Mouse (Mus musculus) cerebellum, adult 8-10 months (tissue): Measurements from ENCODE around the gene Cirbp.
A peak's percentile ranks its signal among the peaks of the same experiment; 100 is the strongest.

ENCODE experiments used
- DNase-seq: peaks from one replicate; pipeline ENCODE4 v3.0.0; 2022

Gene Cirbp

DNA sequence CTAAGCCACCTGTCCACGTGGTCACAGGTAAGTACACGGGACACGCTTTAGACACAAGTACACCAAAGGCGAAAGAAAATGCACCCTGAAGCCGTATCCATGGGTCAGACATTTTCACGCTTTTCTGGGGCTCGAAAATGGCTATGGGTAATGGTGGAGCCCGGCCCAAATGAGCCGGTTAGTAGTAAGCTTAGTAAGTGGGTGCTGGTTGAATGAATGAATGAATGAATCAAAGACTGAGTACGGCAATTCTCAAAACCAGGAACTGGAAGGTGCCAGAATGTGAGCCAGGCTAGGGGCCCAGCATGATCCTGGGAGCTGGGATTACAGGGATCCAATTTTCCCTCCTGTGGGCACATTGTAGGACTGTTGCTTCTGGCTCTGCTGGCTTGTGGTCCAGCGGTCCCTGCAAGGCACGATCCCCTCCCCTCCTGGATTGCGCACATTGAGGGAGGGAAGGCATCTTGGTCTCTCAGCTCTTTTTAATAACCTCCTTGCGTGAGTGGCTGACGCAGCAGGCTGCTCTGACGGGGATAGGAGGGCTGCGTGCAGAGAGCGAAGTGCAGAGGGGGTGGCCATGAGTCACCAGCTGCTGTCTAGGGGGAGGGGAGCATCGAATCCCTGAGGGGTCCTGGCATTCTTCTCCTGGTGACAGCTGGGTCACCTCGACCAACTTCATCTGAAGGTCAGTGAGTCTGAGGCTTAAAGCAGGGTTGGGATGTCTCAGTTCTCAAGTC, at the start of gene Cirbp:
TSS of gene Cirbp (plus strand) at position 594 of the 737 bp plus-strand sequence.
- DNase-seq, result peak; percentile 61

DNA sequence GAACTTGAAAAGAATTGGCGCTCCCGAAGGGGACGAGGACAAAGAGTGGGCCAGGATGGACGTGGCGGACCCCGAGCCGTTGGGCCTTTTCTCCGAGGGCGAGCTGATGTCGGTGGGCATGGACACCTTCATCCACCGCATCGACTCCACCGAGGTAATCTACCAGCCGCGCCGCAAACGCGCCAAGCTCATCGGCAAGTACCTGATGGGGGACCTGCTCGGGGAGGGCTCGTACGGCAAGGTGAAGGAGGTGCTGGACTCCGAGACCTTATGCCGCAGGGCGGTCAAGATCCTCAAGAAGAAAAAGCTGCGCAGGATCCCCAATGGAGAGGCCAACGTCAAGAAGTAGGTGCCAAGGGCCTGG, 49.2 kb upstream of the Cirbp start:
- DNase-seq, result peak; percentile 48

DNA sequence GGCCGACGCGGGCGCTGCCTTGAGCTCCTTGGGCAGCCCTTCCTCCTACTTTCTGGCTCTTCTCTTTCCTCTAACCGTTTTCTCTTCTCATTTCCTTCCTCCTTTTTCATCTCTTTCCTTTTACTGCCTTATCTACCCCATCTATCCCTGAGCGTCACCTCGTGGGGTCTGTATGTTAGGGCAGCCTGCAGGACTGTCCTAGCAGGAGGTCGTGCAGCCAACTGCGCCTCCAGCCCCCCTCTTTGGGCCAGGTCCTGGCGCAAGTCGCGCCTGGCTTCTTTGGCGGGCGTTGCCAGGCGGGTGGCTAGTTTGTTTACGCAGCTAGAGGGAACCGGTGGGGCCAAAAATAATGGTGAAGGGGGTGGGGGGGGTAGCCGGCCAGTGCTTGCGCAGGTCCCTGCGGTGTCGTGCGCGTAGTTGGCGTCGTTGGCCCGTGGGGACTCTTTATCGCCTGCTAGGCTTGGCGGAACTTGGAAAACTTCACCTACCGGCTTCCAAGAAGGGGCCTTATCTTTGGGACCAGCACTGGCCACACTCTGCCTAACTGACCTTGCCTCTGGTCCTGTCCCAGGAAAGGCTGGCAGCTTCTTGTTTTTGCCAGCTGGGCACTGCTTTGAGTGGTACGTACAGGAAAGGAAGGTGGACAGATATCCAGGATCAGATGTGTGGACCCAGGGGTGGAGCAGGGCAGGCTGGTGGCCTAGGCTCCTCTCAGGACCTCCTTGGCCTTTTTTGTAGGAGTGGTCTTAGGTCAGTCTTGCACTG, 48.7 kb upstream of the Cirbp start:
- no peak for DNase-seq

DNA sequence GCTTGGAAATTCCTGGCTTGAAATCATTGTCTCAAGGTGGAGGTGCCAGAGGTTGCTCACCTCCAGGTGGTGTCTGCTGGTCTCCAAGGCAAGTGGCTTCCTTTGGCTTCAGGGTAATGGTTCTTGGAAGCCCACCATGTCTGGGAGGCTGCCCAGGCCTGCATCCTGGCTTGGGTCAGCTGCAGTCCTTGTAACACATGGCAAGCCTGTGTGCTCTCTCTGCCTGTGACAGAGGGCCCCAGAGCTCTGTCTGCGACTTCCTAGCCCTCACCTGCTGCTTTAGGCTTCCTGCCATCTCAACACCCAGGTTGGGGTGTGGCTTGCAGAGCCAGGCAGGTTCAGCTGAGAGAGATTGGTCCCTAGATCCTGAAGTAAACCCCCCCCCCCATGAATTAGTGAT, 48.0 kb upstream of the Cirbp start:
- no peak for DNase-seq

DNA sequence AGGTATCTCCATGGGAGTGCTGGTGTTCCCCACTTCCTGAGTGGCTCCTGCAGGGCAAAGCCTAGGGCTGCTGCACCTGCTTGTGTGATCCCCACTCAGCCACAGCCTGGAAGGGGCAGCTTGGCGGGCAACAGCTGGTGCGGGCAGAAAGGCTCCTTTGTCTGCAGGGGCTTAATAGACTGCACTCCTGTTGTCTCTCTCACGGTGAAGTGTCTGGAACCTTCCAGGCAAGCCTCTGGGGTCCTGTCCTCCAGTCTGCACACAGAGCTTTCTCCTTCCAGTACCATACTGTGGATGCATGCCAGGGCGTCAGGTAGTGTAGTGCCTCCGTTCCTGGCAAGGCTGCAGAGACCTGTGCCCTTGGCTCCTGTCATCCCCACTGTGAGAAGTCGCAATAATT, 47.2 kb upstream of the Cirbp start:
- DNase-seq, result no peak

DNA sequence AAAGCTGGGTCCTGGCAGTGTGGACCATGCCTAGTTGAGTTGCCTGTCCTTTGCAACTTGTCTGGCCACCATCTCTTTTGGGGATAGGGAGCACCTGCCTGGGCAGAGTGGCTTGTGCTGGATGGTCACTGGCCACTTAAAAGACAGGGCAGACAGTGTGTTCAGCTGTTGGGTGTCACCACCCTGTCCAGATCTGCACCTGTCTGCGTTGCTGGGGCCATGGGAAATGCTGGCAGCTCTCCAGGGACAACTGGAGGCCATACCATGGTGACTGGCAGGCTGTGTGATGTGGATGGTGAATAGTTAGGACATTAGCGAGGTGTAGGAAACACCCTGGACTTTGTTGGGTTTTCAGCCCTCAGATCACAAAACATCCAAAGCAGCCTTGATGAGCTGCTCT, 45.6 kb upstream of the Cirbp start:
- no peak for DNase-seq

DNA sequence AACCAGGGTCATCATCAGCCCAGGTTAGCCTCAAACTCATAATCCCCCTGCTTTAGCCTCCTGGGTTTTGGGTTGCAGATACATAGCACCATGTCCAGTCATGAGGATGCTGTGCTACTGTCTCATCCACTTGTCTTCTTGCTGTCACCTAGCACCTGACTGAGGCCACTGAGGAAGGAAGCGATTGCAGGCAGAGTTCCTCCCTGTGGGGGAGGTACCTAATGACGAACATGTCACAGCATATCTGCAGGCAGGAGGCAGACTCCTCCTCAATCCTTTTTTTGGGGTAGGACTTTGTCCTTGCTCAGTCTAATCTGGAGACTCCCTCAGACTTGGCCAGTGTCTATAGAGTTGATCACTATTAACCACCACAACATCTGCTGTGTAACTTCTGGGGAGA, 44.1 kb upstream of the Cirbp start:
- no peak for DNase-seq

DNA sequence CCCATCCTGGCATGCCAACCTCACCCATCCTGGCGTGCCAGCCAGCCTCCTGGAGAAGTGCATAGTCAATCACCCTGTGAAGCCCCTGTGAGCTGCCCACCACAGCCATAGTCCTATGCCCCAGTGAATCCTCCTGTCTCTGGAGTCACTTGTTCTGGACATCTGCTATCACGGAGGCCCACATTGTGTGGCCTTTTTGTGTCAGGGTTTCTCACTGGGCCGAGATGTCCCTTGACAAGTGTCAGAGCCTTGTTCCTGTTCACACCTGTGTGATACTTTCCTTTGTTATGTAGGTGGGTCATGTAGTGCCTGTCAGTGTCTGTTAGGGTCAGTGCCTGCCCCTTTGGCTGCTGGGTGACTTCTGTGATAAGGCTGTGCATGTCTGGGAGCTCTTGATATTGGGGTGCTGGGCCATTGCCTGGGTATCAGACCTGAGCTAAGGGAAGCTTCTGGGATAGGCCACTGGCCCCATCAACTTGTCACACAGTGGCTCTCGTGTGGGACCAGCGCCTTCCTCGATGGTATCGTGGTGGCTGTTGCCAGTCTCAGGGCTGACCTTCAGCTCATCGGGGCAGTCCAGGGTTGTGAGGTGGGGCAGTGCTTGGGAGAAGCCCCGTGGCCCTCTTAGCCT, 41.7 kb upstream of the Cirbp start:
- no peak for DNase-seq

DNA sequence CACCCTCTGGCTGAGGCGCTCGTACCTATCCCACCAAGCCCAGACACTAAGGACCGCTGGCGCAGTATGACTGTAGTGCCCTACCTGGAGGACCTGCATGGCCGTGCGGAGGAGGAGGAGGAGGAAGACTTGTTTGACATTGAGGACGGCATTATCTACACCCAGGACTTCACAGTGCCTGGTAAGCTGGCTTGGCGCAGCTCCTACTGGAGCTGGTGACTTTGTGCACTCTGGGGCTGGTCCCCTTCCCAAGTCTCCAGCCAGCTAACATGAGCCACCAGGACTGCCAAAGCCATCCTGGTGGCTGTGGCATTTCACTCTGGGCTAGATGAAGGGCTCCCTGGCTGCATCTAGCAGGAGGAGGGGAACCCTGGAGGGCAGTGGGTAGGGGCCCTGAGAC, 37.9 kb upstream of the Cirbp start:
- DNase-seq, result no peak

DNA sequence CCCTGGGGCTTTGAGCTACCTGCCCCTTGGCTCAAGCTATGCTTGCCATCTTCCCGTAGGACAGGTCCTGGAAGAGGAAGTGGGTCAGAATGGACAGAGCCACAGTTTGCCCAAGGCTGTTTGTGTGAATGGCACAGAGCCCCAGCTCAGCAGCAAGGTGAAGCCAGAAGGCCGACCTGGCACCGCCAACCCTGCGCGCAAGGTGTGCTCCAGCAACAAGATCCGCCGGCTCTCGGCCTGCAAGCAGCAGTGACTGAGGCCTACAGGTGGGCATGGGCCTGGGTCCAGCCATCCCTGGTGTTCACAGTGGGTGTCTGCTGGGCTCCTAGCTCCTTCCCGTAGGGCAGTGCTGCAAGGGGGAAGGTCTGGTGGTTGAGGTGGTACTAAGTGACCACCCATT, 35.9 kb upstream of the Cirbp start:
- DNase-seq, result peak; percentile 70

DNA sequence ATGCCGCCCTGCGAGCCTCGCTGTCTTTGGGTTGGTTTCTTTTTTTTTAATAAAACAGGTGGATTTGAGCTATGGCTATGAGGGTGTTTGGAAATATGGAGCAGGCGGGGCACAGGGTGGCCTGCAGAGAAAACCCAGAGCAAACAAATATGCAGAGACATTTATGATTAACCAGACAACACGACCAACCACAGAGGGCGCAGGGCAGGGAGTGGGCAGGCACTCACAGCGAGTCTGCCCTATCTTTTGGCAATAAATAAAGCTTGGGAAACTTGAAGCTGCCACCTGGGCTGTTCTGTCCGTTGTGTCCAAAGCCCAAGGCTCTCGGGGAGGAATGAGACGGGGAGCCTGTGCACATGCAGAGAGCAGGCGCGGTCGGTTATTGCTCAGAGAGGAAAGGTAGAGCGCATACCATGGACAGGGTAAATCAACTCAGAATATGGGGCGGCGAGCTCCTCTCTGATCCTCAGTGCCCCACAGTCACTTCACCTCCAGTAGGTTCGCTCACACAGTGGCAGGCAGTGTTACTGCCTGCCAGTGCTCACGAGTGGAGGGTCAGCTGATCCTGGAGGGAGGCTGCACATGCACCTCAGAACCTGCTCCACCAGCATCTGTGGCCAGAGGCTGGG, 35.3 kb upstream of the Cirbp start:
- no peak for DNase-seq

DNA sequence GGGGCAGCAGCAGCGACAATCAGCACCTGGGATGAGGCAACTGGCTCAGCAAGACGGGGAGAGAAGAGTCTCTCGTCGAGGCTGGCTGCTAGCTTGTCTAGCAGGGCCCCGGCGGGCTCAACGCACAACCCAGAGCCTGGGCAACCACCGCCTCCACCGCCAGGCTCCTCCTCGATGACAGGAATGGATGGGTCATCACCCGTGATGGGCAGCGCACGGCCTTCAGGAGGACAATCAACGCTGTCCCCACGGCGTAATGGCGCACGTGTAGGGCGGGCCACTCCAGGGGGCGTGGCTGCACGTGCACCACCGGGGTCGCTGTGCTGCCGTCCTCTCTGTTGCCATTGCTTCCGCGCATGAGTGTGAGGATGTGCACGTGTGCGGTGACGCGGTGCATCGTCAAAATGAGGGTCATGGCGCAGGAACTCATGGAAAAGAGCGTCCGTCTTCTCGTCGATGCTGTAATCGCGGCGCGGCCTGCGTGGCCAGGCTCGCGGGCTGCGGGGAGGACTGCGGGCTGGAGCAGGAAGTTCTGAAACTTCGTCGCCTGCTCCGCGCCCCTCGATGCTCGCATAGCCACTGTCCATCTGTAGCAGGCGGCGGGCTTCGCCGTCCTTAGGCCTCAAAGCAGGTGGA, 34.4 kb upstream of the Cirbp start:
- no peak for DNase-seq

DNA sequence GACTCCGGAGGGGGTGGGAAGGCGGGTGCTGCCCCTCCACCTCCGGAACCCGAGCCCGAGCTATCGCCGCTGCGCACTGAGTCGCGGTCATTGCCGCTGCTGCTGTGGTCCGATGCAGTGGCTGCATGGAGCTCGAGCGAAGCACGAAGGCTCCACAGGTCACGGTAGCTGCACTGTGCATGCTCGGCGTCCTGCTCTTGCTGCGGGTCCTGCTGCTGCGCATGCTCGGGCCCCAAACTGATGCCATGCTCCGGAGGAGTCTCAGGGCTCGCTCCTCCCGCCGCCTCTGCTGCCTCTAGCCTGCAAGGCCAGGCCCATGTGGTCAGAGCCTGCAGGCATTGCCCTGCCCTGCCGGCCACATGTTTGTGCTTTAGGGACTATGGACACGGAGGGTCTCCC, 33.8 kb upstream of the Cirbp start:
- DNase-seq, result no peak

DNA sequence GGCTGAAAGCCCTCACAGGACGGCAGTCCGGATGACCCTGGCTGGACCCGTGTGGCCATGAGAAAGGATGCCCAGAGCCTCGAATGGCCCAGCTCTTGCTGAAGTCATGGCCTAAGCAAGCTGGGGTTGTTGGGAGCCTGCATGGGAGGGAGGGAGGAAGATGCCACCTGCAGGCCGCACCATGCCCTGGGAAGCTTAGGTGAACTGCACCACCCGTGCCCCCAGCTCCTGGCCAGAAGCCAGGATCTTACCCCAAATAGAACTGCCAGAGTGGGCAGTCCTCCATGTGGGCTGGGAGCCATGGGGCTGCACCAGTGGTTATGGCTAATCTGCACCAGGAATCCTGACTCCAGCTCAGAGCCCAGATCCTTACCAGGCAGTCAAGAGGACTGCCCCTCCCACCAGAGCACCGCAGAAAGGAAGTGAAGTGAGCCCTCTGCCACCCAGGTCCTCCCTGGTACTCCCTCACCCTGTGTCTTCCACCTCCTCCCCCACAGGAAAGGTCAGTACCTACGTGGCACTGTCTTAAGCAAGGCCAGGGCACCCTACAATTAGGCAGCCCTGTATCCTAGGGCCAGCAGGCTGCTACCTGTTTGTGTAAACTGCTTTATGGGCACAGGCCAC, 32.4 kb upstream of the Cirbp start:
- DNase-seq, result no peak

DNA sequence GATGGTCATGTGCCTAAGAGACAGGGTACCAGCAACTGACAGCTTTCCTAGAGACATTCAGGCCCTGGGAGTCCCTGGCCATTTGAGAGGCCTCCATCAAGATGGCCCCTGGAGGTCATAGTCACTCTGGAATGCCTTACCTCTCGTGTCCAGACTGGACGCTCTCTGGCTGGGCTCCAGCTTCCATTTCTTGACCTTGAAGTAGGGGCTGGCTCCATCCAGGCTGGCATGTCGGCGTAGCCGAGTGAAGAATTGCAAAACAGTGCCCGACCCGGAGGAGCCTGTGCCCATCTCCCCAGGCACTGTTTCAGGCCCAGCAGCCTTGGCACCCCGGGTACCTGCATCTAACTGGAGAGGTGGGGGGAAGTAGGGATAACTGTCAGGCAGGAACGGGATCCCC, 31.4 kb upstream of the Cirbp start:
- peak; percentile 23 for DNase-seq

DNA sequence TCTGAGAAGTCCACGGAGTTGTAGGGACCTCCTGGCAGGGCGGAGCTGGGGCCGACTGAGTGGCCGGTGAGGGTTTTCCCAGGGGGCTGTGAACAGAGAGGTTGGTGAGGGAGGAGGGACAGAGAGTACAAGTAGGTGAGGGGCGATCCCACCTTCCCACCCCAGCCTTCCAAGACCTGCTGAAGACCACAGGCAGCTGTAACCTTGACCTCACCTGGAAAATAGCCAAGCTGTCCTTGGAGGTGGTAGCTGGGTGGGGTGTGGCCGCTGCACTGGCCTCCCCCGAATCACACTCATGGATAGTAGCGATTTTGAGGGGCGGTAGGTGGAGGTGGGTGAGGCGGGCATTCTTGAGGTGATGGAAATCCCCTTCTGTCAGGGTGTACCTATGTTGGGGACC, 30.6 kb upstream of the Cirbp start:
- DNase-seq, result peak; percentile 29

DNA sequence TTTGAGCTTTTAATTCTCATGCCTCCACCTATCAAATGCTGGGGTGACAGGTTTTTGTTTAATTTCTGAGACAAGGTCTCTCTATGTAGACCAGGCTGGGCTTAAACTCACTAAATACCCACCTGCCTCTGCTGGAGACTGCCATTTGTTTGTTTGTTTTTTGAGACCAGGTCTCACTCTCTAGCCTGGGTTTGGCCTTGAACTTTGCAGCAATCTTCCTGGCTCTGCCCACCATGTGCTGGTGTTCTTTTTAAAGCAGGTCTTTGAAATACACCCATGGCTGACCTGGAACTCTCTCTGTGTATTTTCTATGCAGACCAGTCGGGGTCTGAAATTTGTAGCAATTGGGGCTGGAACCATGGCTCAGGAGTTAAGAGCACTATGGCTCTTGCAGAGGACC, 30.1 kb upstream of the Cirbp start:
- no peak for DNase-seq

DNA sequence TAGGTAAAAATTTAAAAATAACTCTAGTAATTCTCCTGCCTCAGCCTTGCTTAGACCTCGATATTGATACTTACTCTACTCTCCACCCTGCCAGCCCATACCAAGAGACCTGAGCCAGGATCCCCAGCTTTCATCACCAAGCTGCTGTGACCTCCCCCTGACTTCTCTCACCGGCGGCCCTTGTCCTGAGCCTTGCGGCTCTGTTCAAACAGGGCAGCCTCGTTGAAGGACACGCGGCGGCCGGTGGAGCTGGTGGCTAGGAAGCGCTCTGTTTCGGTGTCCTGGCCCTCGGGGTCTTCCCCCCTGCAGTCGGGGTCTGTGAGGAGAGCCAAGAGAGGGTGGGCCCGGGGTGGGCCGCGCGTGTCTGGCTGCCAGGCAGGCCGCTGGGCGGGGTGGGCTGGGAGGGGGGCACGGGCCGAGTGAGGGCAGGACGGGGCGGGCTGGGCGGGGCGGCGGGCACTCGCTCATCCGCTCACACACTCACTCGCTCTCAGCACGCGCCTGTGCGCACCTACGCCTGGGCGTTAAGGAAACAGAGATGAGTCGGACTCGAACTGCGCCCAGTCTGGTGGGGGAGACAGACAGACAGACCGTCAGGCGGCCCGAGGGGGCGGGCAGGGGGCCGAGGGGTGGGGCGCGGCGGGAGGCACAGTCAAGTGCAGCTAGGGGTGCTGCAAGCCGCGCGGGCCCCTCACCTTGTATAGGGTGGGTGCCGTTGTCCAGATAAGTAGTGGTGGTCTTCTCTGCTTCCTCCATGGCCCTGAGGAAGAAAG, 29.4 kb upstream of the Cirbp start:
- no peak for DNase-seq

DNA sequence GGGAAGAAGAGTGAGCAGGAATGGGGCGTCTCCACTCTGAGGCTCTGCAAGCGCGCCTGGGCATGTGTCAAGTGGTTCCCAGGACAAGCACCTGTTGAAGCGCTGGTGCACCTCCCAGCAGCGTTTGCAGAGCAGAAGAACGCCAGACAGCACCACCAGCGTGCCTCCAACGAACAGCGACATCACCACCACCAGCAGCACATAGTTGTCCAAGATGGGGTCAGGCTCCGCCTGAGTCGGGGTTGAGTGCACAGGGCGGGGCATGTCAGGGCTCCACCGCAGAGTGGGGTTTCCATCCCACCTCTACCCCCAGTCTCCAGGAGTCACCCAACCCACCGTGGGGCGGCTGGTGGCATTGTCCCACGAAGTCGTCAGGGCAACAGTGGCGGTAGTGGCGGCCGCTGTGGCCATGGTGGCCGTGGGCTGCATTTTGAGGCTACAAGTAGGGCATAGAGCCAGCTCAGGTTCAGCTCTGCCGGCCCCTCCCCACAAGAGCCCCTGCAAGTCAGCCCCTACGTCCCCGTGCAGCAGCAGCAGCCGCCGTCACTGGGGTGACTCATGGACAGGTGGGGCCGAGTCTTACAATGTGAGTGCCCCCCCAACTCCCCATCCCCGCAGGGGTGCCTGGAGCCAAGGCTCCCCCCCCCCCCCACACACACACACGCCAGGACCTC, 28.7 kb upstream of the Cirbp start:
- DNase-seq, result peak; percentile 58

DNA sequence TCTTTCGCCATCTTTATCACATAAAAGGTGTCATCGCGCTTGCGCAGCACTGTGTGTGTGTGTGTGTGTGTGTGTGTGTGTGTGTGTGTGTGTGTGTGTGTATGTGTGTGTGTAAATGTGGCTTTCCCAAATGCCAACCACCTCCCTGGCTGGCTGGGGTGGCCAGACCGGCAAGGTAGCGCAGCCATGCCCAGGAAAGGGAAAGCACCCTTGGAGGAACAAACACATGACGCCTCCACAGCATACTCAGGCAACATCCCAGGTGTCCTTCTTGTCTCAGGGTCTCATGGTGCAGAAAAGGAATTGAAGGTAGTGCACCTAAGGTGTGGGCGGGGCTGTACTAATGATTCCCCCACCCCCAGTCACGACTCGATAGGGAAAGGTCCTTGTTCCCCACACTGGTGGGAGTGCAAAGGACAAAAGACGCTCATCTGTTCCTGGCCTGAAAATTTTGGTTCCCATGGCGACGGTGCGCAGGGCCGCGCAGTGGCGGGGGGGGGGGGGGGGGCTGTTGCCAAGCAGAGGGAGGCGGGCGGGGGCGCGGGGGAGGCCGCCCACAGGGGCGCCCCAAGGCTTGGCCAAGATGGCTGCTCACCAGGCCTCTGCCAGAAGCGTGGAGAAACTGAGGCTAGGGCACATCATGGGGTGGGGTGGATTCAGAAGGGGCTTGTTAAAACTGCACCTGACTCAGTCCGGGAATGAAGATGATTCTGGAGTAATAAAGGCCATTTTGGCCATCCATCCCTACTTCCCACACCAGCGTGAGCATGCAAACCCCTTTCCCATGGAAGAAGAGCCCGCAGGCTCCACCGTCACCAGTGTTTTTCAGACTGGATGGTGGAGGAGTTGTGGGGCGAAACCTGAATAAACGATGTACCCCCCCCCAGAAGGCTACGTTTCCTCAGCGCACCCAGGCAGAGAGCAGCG, 27.9 kb upstream of the Cirbp start:
- DNase-seq, result peak; percentile 60
